Mouse (Mus musculus): ENCODE data around the gene Gna11.

Gna11 gene

GRCm38 (mm10) chr10:81485479-81486018, 59.4 kb downstream of the Gna11 start:
- DNase-seq (ENCODE audit: low spot score): no peak

GRCm38 (mm10) chr10:81485060-81485449, 59.9 kb downstream of the Gna11 start:
- no peak for DNase-seq (ENCODE audit: low spot score)

- peak; percentile 32 for DNase-seq (ENCODE audit: low spot score)
Observed at GRCm38 (mm10) chr10:81484441-81485059, 60.4 kb downstream of the Gna11 start.

- peak; percentile 57 for DNase-seq (ENCODE audit: low spot score)
Observed at GRCm38 (mm10) chr10:81483983-81484382, 61.0 kb downstream of the Gna11 start.

- no peak for DNase-seq (ENCODE audit: low spot score)
Observed at GRCm38 (mm10) chr10:81482533-81482889, 62.5 kb downstream of the Gna11 start, which contains the start of gene Celf5. Celf5 (minus strand) TSS chr10:81482709.

- DNase-seq (ENCODE audit: low spot score): no peak
Observed at GRCm38 (mm10) chr10:81481605-81482532, 63.1 kb downstream of the Gna11 start.

Data from embryo, embryonic 10 days (tissue).